Mouse (Mus musculus): ENCODE measurements around the gene Myo5c. TPM values are rescaled to one million over a fixed set of nuclear protein-coding genes. Genes with fewer than 3 reads are reported as not detected.

The Myo5c gene
- polyA plus RNA-seq, 1 experiment = 7.1 TPM

DNA sequence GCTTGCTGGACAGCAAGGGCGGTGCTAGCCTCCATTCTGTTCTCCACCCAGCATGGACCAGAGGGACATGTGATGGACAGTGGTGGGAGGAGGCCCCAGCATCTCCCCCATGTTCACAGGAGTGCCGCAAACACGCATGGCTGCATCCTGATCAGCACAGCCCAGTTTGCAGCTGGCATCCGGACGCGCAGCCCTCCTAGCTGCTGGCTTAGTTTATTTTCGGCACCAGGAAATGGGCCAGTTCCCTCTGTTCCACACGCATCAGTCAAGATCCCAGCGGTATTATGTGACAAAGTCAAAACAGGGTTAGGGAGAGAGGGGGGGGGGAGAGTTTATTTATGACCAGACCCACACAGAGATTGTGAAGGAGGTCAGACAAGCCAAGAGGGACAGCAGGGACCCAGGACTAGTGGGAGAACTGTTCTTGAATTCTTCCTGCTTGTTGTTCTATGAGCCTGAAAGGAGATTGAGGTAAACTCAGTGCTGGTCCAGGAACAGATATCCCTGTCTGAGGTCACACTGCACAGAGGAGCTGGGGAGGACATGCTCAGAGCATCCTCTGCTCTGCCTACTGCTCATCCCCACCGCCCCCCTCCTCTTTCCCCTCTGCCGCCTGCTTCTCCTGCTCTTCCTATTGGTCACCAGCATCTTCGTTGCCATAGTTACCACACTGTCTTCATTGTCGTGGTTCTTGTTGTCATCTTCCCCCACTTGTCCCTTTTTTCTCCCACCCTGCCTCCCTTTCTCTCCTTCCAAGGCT, 22.6 kb downstream of the Myo5c start:
- no peaks in the 10 kb centered on the region for H3K4me1 ChIP-seq (ENCODE audit: control insufficient read depth, insufficient read depth, low read length)
- peak overlapping the region; percentile 66 for H3K27ac ChIP-seq (ENCODE audit: insufficient read depth, low read depth, low read length)
- TF ChIP-seq POLR2A (IDR thresholded peaks at IDR 0.05; ENCODE audit: low read depth, low read length) (no peak), CTCF (conservative IDR thresholded peaks at IDR 0.05; ENCODE audit: insufficient read depth, insufficient read length, low read depth, low read length) (no peak)
- no peaks in the 10 kb centered on the region for H3K27me3 ChIP-seq (replicated peaks; ENCODE audit: control insufficient read depth, insufficient read depth, low read length)
- DNase-seq = peak; percentile 62
- H3K36me3 ChIP-seq (ENCODE audit: control insufficient read depth, insufficient read depth, low read length) = no peaks in the 10 kb centered on the region
- WGBS = 39% methylated on average over 13 of the region's 13 CpGs
- no peak overlapping the region for H3K4me3 ChIP-seq (ENCODE audit: insufficient read depth, low read depth, low read length)

DNA sequence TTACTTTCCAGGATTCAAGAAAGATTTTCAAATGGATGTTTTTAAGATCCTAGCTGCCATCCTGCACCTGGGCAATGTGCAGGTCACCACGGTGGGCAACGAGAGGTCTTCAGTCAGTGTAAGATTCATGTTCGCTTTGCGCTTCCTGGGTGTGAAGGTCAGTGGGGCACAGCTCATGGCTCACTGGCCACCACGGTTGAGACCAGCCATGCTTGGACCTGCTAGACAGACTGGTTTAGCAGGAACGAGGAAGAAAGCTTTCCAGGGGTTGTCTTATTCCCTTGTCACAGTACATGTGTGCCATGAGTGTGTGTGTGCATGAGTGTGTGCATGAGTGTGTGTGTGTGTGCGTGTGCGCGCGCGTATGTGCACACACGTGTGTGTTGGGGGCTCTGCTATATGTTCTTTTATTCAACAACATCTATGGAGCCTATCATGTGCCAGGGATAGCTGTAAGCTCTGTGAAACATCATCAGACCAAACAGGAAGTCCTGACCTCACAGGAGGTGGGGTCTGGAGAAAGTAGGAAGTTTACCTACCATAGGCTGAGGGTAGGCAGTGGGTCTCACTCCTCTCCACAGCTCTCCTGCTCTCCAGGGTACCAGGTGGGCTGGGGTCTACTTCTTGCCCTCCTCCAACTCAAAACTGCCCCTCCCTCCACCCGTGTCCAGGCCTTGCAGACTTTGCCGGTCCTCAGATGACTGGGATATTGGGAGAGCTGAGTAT, 24.2 kb downstream of the Myo5c start:
- Histone ChIP-seq H3K27me3 (replicated peaks; ENCODE audit: control insufficient read depth, insufficient read depth, low read length) (no peaks in the 10 kb centered on the region), H3K4me1 (ENCODE audit: control insufficient read depth, insufficient read depth, low read length) (no peaks in the 10 kb centered on the region), H3K4me3 (ENCODE audit: insufficient read depth, low read depth, low read length) (no peak overlapping the region), H3K27ac (ENCODE audit: insufficient read depth, low read depth, low read length) (peak overlapping the region; percentile 15; the same call in 1 of the 2 replicates), H3K36me3 (ENCODE audit: control insufficient read depth, insufficient read depth, low read length) (no peaks in the 10 kb centered on the region)
- whole genome bisulfite sequencing = 57% methylated on average over 14 of the region's 14 CpGs
- TF ChIP-seq POLR2A (IDR thresholded peaks at IDR 0.05; ENCODE audit: low read depth, low read length) (no peak), CTCF (conservative IDR thresholded peaks at IDR 0.05; ENCODE audit: insufficient read depth, insufficient read length, low read depth, low read length) (no peak)
- peak; percentile 53 for DNase-seq

DNA sequence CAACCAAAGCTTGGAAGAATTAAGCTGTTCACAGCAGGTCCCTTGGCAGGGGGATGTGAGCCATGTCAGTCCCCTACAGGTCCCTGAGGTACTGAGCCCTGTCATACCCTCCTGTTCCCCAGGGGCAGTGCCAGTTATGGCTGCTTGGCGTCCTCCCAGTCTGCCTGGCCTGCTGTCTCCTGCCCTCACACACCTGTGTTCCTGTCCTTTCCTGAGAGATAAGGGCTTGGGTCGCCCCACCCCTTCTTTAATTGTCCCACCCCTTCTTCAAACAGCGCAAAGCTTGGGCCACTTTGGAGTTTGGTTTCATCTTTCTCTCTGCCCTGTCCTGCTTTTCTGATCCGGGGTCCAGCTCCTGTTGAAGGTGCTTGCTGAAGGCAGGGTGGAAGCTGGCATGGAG, 27.0 kb downstream of the Myo5c start:
- Histone ChIP-seq H3K4me1 (ENCODE audit: control insufficient read depth, insufficient read depth, low read length) (no peaks in the 10 kb centered on the region), H3K36me3 (ENCODE audit: control insufficient read depth, insufficient read depth, low read length) (no peaks in the 10 kb centered on the region), H3K27ac (ENCODE audit: insufficient read depth, low read depth, low read length) (no peak overlapping the region), H3K27me3 (replicated peaks; ENCODE audit: control insufficient read depth, insufficient read depth, low read length) (no peaks in the 10 kb centered on the region), H3K4me3 (ENCODE audit: insufficient read depth, low read depth, low read length) (no peak overlapping the region)
- WGBS = 84% methylated on average over 4 of the region's 4 CpGs
- DNase-seq = no peak
- no peak for TF ChIP-seq POLR2A (IDR thresholded peaks at IDR 0.05; ENCODE audit: low read depth, low read length)
- TF ChIP-seq CTCF (conservative IDR thresholded peaks at IDR 0.05; ENCODE audit: insufficient read depth, insufficient read length, low read depth, low read length) = no peak

DNA sequence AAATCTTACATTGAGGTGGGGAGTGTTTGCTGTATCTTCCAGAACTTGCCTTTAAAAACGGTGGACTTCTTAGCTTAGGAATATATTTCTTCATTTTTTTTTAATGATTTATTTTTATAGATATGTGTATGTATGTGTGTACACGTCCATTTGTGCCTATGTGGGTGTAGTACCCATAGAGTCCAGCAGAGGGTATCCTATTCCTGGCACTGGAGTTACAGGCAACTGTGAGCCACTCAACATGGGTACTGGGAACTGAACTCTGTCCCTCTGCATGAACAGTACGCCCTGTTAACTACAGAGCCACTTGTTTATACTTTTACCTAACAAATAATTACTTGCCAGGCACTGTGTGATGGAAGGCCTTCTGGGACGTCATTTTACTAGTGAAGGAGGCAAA, 27.8 kb downstream of the Myo5c start:
- WGBS = 92% methylated on average over 4 of the region's 4 CpGs

DNA sequence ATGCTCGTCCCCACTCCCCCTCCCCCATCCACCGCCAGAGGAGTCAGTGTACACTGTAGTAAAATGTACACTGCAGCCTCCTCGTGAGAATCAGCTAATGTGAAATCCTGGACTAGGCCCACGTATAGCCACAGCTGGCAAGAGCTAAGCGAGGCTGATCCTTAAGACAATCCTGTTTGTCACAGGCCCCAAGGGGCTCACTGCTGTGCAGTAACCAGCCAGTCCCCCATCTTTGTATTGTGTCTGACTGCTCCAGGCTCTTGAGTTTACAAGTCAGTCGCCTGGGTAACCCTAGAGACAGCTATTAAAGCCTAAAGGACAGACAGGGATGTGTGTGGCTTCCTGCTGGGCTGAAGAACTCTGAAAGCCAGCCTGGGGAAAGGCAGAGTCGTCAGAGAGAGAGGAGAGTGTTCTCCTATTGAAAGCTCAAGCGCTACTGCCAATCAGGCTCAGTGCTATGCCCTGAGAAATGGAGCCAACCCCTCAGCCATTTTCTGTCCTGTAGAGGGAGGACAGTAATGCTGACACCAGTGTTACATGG, 29.6 kb downstream of the Myo5c start:
- Histone ChIP-seq H3K27me3 (replicated peaks; ENCODE audit: control insufficient read depth, insufficient read depth, low read length) (no peaks in the 10 kb centered on the region), H3K4me3 (ENCODE audit: insufficient read depth, low read depth, low read length) (no peak overlapping the region), H3K36me3 (ENCODE audit: control insufficient read depth, insufficient read depth, low read length) (no peaks in the 10 kb centered on the region), H3K27ac (ENCODE audit: insufficient read depth, low read depth, low read length) (no peak overlapping the region), H3K4me1 (ENCODE audit: control insufficient read depth, insufficient read depth, low read length) (no peaks in the 10 kb centered on the region)
- TF ChIP-seq CTCF (conservative IDR thresholded peaks at IDR 0.05; ENCODE audit: insufficient read depth, insufficient read length, low read depth, low read length) (no peak), POLR2A (IDR thresholded peaks at IDR 0.05; ENCODE audit: low read depth, low read length) (no peak)
- no peak for DNase-seq
- 48% methylated on average over 8 of the region's 8 CpGs for WGBS

More for the DNA sequence above, 27.8 kb downstream of the Myo5c start:
- TF ChIP-seq POLR2A (IDR thresholded peaks at IDR 0.05; ENCODE audit: low read depth, low read length) (no peak), CTCF (conservative IDR thresholded peaks at IDR 0.05; ENCODE audit: insufficient read depth, insufficient read length, low read depth, low read length) (peak; percentile 24; the same call in 1 of the 2 replicates)
- Histone ChIP-seq H3K36me3 (ENCODE audit: control insufficient read depth, insufficient read depth, low read length) (no peaks in the 10 kb centered on the region), H3K4me1 (ENCODE audit: control insufficient read depth, insufficient read depth, low read length) (no peaks in the 10 kb centered on the region), H3K4me3 (ENCODE audit: insufficient read depth, low read depth, low read length) (no peak overlapping the region), H3K27me3 (replicated peaks; ENCODE audit: control insufficient read depth, insufficient read depth, low read length) (no peaks in the 10 kb centered on the region), H3K27ac (ENCODE audit: insufficient read depth, low read depth, low read length) (no peak overlapping the region)
- no peak for DNase-seq

DNA sequence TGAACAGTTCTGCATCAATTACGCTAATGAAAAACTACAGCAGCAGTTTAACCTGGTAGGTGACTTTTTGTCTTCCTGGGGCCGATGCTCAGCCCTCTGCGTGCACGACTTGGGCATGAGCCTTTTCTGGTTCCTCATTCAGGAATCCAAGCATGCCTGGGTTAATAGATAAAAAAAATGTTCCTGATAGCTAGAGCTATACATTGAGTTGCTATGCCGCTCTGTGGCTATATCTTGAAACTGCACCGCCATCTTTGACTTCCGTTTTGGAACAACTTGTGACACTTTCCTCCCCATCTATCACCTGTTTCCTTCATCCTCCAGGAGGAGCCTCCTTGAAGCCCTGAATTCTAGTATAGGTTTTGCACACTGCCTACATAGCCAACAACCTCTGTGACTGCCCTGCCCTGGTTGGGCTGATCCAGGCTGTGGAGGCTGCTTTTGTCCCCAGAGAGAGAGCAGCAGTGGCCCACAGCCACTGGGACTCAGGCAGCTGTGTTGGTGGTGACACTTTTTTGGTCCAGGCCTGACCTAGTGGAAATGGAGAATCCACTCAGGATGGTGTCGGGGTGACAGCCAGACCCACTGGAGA, 30.5 kb downstream of the Myo5c start:
- H3K27ac ChIP-seq (ENCODE audit: insufficient read depth, low read depth, low read length) = no peak overlapping the region
- no peaks in the 10 kb centered on the region for H3K36me3 ChIP-seq (ENCODE audit: control insufficient read depth, insufficient read depth, low read length)
- no peak for DNase-seq
- WGBS = 69% methylated on average over 8 of the region's 8 CpGs
- H3K27me3 ChIP-seq (replicated peaks; ENCODE audit: control insufficient read depth, insufficient read depth, low read length) = no peaks in the 10 kb centered on the region
- H3K4me3 ChIP-seq (ENCODE audit: insufficient read depth, low read depth, low read length) = no peak overlapping the region
- no peaks in the 10 kb centered on the region for H3K4me1 ChIP-seq (ENCODE audit: control insufficient read depth, insufficient read depth, low read length)
- TF ChIP-seq CTCF (conservative IDR thresholded peaks at IDR 0.05; ENCODE audit: insufficient read depth, insufficient read length, low read depth, low read length) (no peak), POLR2A (IDR thresholded peaks at IDR 0.05; ENCODE audit: low read depth, low read length) (no peak)

Measured in kidney, adult 2 months (tissue).